Mouse (Mus musculus): ENCODE measurements around the gene Stambp.

GRCm38 (mm10) chr6:83616512-83616911 is 44.0 kb upstream of the Stambp start:
- TF ChIP-seq POLR2A (IDR thresholded peaks at IDR 0.05; ENCODE audit: extremely low read depth, insufficient read depth, low read length) (no peak), CTCF (IDR thresholded peaks at IDR 0.05; ENCODE audit: low read depth, low read length) (peak; percentile 46)
